Mouse (Mus musculus): Measurements from ENCODE around the gene Trak2.
"Not testable (repeated sequence)": the region's sequence is repeated elsewhere in the genome, so short reads cannot be mapped to it uniquely, and the experiment has no call there.

Trak2 gene

GRCm38 (mm10) chr1:58953686-58954434 is 19.4 kb downstream of the Trak2 start:
- DNase-seq, result no peak

GRCm38 (mm10) chr1:58952997-58953396 is 20.2 kb downstream of the Trak2 start:
- no peak for DNase-seq

- DNase-seq, result no peak
Measured at GRCm38 (mm10) chr1:58952526-58952925, 20.7 kb downstream of the Trak2 start.

GRCm38 (mm10) chr1:58951841-58952240 is 21.4 kb downstream of the Trak2 start:
- DNase-seq, result no peak

DNA sequence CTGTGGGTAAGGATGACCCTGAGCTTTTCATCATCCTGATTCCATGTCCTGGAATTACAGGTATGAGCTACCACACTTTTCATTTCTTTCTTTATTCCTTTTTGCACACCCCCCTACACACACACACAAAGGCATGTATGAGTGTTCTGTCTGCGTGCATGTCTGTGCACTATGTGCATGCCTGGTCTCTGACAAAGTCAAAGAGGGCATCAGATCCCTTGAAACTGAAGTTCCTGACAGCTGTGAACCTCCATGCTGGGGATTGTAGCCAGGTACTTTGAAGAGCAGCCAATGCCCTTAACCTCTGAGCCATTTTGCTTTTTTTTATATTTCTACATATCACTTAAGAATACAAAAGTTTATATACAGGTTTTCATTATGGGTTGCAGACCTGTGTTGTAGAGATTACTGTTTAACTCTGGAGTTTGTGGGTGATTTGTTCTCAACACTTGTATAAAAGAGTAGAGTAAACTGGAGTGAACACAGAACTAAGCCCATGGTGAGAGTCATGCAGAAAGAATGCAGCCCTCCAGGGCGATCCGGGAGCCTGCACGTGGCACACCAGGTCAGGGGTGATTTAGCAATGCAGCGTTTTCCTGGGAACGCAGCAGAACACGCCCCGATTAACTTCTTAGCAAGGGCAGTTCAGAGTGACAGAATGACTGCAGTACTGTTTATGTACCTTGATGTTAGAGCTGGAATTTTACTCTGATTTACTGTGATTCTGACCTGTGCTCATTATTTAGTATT is 22.2 kb downstream of the Trak2 start:
- no peak for DNase-seq

DNA sequence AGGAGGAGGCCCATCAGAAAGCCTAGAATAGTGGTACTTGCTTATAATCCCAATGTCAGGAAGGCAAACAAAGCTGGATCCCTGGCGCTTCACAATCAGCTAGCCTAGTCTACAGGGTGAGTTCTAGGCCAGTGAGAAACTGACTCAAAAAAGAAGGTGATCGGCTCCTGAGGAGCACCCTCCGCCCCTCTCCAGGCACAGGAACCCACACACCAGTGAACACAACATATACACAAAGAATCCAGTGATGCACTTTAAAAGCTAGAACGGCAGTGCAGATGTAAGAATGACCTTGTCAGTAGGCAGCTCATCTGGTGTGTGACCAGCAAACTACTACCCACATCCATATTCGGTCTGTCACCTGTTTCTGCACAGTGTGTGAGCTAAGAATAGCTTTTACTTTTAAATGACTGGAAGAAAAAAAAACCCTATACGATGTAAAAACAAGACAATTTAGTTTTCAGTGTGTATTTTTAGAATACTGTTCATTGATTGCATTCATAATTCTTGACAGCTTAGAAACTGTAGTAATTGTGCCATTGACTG is 23.6 kb downstream of the Trak2 start:
- no peak for DNase-seq

DNA sequence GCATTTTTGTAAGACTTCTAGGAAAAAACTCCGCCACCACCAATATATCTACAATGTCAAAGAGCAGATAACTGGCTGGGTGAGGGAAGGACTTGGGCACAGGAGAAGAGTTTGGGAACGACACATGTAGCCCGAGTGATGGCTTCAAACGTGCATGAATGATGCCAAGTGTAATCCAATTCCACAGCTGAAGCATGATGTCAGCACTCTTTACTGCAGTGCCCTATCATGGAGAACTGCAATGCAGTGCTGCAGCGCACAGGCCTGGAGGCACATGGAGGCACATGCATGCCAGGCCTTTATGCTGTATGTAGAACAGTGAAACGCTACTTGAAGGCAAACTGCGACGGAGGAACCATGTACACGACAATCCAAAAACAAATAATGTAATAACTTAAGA is 26.5 kb downstream of the Trak2 start:
- no peak for DNase-seq

DNA sequence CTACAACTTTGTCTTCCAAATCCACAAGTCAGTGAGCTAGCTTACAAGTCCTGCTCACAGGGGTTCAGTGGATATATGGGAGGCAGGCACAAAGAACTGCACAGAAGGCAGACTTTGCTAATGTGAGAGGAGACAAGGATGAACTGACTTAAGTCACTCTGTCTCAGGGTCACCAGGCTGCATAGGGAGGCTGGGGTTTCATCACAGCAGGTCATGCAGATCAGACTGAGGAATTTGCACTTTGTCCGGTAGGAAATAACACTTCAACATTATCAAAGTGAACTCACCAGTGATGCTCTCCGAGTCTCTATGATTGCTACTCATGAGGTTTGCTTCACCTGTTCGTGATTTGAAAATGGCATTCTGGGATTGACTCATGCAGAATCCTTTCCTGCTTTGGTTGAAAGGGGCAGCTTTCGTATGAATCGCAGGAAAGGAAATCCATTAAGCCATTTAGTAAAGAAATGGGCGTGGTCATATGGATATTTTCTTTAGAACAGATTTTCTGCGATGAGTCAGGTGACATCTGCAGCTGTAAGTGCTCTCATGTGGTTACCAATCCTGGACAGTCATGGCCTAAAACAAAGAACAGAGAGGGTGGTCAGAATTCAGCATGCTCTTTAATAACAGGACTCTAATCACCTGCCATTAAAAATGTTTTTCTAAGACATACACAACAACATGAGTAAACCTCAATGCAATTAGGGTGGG is 27.1 kb downstream of the Trak2 start:
- DNase-seq, result no peak

DNA sequence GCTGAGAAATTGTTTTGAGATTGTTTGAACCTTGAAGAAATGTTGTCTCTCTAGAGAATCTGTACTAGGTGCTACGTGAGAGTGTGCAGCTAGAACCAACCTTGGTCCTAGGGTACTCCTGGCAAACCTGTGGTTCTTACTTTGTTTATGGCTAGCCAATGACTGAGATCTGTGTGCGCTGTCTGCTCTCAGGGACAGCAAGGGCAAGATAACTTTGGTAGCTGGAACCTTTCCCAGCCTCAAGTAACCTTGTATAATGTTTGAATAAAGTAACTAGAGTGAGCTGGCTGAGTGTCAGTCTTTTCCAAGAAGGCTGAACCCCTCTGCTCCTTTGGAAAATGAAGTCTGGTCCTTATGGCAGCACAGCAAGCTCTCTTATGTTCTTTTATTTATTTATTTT is 27.7 kb downstream of the Trak2 start:
- DNase-seq, result no peak

- DNase-seq, result no peak
Measured at GRCm38 (mm10) chr1:58937606-58938099, 35.6 kb downstream of the Trak2 start.

GRCm38 (mm10) chr1:58936746-58937605 is 36.3 kb downstream of the Trak2 start:
- DNase-seq, result no peak

GRCm38 (mm10) chr1:58926664-58927063 is 46.6 kb downstream of the Trak2 start:
- DNase-seq, result no peak

DNA sequence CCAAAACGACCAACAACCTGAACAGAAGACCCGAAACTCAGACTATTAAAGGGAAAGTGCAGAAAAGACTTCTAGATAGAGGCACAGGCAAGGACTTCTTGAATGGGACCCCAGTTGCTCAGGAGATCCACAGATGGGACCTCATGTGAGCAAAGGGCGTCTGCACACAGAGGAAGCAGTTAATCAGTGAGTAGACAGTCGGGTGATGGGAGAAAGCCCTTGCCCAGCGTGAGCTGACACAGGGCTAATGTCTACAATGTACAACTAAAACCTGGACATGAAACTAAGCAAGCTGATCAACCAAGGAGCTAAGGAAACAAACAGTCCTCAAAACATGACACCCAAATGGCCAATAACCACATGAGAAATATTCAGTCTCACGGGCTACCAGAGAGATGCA is 55.7 kb downstream of the Trak2 start:
- DNase-seq, result no peak

GRCm38 (mm10) chr1:58909636-58910272 is 63.5 kb downstream of the Trak2 start:
- DNase-seq, result no peak

DNA sequence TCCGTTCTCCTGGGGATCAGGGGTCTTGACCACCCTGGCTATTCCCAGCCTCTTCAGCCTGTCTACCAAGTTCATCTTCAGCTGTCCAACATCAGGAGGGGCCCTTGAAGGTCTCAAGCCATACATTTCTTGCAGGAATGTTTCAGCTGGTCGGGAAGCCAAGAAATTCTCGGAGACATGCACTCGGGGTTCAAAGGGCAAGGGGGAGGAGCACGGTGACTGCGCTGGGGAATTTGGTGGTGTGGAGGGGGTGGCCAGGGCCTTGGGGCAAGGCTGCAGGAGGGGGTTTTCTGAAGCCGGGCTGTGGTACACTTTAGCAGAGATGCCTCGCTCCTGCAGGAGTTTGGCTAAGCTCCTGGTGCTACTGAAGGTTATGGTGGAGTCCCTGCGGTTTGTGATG is 69.5 kb downstream of the Trak2 start:
- no peak for DNase-seq

DNA sequence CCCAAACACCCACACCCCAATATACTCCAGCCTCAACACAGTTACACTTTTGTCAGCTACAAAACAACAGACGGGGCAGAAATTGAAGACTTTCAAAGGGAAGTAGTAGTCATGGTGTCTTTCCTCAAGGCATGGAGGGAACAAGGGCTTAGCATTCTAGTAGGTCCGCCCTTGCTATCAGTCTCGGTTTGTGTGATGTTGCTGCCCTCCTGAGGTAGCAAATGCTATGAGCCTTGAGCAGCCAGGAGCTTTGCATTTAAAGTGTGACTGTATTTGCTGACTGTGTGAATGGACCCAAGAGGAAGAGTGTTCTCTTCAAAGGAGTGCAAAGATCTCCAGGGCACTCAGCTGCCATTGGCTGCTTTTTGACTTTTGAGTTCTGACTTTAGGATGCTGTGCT is 75.7 kb downstream of the Trak2 start:
- DNase-seq, result peak in 1 of 2 experiments; percentile 11

DNA sequence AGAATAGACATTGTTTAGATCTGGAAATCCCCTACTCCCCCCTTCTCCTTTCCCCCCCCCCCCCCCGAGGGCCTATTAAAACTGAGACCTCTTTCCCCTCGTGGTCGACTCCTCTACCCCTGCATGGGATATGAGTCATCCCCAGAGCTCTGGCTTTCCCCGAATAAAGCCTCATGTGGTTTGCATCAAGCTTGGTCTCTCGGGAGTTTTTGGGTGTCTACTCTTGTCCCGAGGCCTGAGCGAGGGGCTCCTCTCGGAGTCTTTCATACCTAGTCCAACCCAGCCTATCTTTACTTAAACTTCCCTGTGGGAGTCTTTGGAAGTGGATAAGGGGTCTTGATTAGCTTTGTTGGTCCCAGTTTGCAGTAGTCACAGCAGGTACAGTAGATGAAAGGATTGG is 80.8 kb downstream of the Trak2 start:
- not testable (repeated sequence) for DNase-seq

- DNase-seq, result not testable (repeated sequence)
Measured at GRCm38 (mm10) chr1:58891481-58892170, 81.6 kb downstream of the Trak2 start.

DNA sequence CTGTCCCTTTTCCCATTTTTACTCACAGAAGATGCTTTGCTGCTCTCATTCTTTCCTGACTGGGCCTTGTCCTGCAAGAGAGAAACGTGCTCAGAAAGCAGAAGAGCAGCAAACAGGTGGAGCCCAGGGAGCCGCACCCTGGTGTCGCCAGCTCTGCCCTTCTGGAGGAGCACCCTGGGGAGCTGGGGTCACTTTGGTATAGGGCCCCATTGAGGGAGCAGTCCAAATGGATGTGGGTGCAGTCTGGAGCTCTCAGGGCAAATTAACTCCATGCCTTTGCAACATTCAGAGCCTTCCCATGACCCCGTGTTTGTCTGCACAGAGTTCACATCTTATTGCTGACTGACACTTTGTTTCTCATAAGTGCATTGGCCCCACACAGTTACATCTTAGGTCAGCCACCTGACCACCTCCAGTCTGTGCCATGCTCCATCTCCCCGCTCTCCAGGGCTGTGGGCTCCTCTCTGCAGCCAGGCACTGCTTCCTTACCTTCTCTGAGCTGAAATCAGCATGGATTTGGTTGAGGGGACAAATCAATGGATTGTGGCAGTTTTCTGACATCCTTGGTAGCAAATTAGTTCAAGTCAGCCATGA is 82.4 kb downstream of the Trak2 start:
- DNase-seq, result not testable (repeated sequence)

GRCm38 (mm10) chr1:58889826-58890546 is 83.2 kb downstream of the Trak2 start:
- DNase-seq, result no peak
